Mouse (Mus musculus) liver, adult 2 months (tissue): ENCODE results near the gene Ttn. TPM values are rescaled to one million over a fixed set of nuclear protein-coding genes. Genes with fewer than 3 reads are reported as not detected.

Experiments used
- DNase-seq: peaks from one replicate; pipeline ENCODE4 v3.0.0-alpha.2; 2011; ENCODE audit warnings: low read depth, low spot score; ENCODE audit errors: extremely low read depth
- H3K27ac ChIP-seq: fragments of 200-500 bp; replicated peaks from 2 replicates; pipeline ENCODE4 v1.5.1; 2012; ENCODE audit warnings: low read depth, mild to moderate bottlenecking, control low read depth, inconsistent platforms, low read length; ENCODE audit not compliant: insufficient read depth
- H3K27me3 ChIP-seq: fragments of 200-500 bp; 2 replicates; pipeline ENCODE4 v1.6.1; 2012; ENCODE audit warnings: mild to moderate bottlenecking, moderate library complexity, low read length, inconsistent platforms; ENCODE audit not compliant: control insufficient read depth, insufficient read depth
- H3K36me3 ChIP-seq: fragments of 200-500 bp; 2 replicates; pipeline ENCODE4 v1.6.1; 2012; ENCODE audit warnings: low read length, inconsistent platforms; ENCODE audit not compliant: control insufficient read depth, insufficient read depth
- H3K4me1 ChIP-seq: fragments of 200-500 bp; 2 replicates; pipeline ENCODE4 v1.6.1; 2011; ENCODE audit warnings: low read length; ENCODE audit not compliant: control insufficient read depth, insufficient read depth
- H3K4me3 ChIP-seq: fragments of 200-500 bp; 2 replicates; pipeline ENCODE4 v1.5.1; 2011; ENCODE audit warnings: low read depth, mild to moderate bottlenecking, control low read depth, low read length, moderate library complexity; ENCODE audit not compliant: insufficient read depth
- H3K79me2 ChIP-seq: fragments of 200-500 bp; 2 replicates; pipeline ENCODE4 v1.6.1; 2012; ENCODE audit warnings: inconsistent platforms, mild to moderate bottlenecking, low read length, moderate library complexity; ENCODE audit not compliant: control insufficient read depth, insufficient read depth
- H3K9ac ChIP-seq: fragments of 200-500 bp; 2 replicates; pipeline ENCODE4 v1.6.1; 2012; ENCODE audit warnings: low read depth, mild to moderate bottlenecking, control low read depth, inconsistent platforms, low read length
- CTCF ChIP-seq: fragments of 200-500 bp; IDR thresholded peaks from 2 replicates; pipeline ENCODE4 v1.5.1; 2011; ENCODE audit warnings: low read depth, low read length, control low read depth
- POLR2A ChIP-seq: fragments of 200-500 bp; IDR thresholded peaks from 2 replicates; pipeline ENCODE4 v1.6.1; 2011; ENCODE audit warnings: low read length, control low read depth; ENCODE audit not compliant: insufficient read depth; ENCODE audit errors: extremely low read depth
- WGBS: fragments of 180-500 bp; shearing (Covaris S2); methylation state at CpG from one replicate; pipeline ENCODE4 v1.1.7; 2018; 5-methylcytosine and 5-hydroxymethylcytosine counted together
- polyA plus RNA-seq: library from polyadenylated mRNA; depleted of rRNA; stranded (reverse); fragments of >200 nt; gene quantifications from 2 replicates; pipeline ENCODE4 v1.2.3, GENCODE M21; 2012
- total RNA-seq: library from RNA; depleted of rRNA; stranded (reverse); fragments of >200 nt; gene quantifications from 2 replicates; pipeline ENCODE4 v1.2.3, GENCODE M21; 2014

Gene Ttn
- total and polyA plus RNA-seq, 2 experiments = 0.01 to 4.9 TPM

DNA sequence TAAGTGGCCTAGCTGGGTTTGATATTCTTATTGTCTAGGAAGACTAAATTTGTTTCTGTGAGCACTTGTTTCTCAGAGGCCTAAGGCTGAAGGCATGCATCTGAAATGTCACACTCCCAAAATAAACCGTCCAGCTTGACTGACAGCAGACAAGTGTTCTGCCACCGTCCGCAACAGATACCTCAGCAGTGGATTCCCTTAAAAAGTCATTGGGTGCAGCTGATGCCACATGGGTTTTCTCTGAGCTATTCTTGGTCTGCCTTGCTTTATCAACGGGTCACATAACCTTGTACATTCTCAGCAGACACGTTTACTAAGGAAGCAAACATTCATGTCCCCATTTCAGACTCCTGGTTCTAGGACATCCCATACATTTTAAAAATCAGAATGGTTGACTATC lies 630 bp downstream of the Ttn start:
- Histone ChIP-seq H3K4me3 (no peak overlapping the region), H3K27me3 (no peaks in the 10 kb centered on the region), H3K36me3 (no peaks in the 10 kb centered on the region), H3K9ac (no peak overlapping the region), H3K79me2 (no peaks in the 10 kb centered on the region), H3K27ac (no peak overlapping the region), H3K4me1 (no peaks in the 10 kb centered on the region; the same call in 1 of the 2 replicates)
- TF ChIP-seq POLR2A = no peak
- TF ChIP-seq CTCF = no peak
- 77% methylated on average over 5 of the region's 5 CpGs for WGBS
- no peak for DNase-seq

DNA sequence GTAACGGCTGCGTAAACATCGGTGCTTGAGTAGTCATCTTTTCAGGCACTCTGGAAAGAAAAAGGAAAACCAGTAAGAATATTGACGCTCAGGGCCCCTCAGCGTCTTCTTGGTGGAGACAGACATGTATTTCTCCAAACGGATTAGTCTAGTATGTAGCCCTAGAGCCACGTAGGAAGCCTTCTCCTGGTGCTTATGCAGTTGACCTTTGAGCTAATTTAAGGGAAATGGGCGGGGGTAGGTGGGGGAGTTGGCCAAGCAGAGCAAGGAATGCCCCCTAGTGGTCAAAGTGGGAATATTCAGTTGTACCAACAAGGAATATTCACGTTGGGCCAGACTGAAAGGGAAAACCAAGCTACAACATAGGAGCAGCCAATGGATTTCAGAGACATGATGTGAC lies 2.2 kb downstream of the Ttn start:
- no peak overlapping the region for H3K27ac ChIP-seq
- no peaks in the 10 kb centered on the region for H3K79me2 ChIP-seq
- TF ChIP-seq POLR2A (no peak), CTCF (peak; percentile 80)
- no peaks in the 10 kb centered on the region for H3K27me3 ChIP-seq
- 41% methylated on average over 9 of the region's 9 CpGs for WGBS
- H3K4me1 ChIP-seq = no peaks in the 10 kb centered on the region; the same call in 1 of the 2 replicates
- H3K9ac ChIP-seq = peak overlapping the region; percentile 28; the same call in 1 of the 2 replicates
- H3K36me3 ChIP-seq = no peaks in the 10 kb centered on the region
- H3K4me3 ChIP-seq = no peak overlapping the region; the same call in 1 of the 2 replicates
- DNase-seq = peak; percentile 71

DNA sequence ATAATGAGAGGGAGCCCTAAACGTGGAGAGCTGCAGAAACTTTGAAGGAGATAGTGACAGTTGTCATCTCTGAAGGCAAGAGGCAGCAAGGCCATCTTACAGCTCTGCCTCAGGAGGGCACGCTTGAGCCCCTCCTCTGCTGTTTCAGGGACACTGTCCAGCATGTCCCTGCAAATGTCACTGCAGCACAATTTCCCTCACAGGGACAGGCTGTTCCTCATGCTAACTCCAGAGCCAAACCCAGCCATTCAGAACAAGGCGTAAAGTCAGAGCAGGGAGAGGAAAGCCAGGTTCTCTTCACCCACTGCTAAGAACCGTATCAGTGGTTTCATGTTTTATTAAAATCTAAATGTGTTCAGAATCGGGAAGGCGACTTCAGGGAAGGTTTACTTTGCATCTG lies 4.7 kb downstream of the Ttn start:
- no peaks in the 10 kb centered on the region for H3K36me3 ChIP-seq
- H3K79me2 ChIP-seq = no peaks in the 10 kb centered on the region
- DNase-seq = no peak
- no peak for TF ChIP-seq CTCF
- no peak for TF ChIP-seq POLR2A
- WGBS = 80% methylated on average over 6 of the region's 6 CpGs
- H3K4me1 ChIP-seq = no peaks in the 10 kb centered on the region; the same call in 1 of the 2 replicates
- H3K9ac ChIP-seq = no peak overlapping the region
- no peaks in the 10 kb centered on the region for H3K27me3 ChIP-seq
- H3K4me3 ChIP-seq = no peak overlapping the region
- no peak overlapping the region for H3K27ac ChIP-seq

DNA sequence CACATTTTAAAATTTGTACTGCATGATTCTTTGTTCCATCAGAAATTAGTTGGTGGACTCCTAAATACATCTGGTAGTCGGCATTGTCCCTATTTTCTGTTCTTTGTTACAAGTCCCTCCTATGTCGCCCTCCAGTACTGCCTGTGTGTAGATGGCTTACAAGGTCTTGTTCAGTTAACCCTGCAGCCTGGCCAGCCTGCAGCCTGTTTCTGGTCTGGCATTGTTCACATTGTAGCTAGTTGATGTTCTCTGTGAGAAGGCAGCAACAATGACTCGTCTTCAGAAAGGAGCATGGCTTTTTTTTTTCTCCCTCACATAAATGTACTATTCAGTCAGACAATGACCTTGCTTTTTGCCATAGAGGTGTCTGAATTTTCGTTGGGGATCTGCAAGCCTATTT lies 10.3 kb downstream of the Ttn start:
- Histone ChIP-seq H3K4me1 (no peaks in the 10 kb centered on the region), H3K79me2 (no peaks in the 10 kb centered on the region), H3K27ac (no peak overlapping the region), H3K27me3 (no peaks in the 10 kb centered on the region), H3K36me3 (no peaks in the 10 kb centered on the region), H3K9ac (no peak overlapping the region), H3K4me3 (no peak overlapping the region)
- 63% methylated on average over 4 of the region's 4 CpGs for WGBS
- no peak for TF ChIP-seq POLR2A
- TF ChIP-seq CTCF = no peak
- DNase-seq = no peak

DNA sequence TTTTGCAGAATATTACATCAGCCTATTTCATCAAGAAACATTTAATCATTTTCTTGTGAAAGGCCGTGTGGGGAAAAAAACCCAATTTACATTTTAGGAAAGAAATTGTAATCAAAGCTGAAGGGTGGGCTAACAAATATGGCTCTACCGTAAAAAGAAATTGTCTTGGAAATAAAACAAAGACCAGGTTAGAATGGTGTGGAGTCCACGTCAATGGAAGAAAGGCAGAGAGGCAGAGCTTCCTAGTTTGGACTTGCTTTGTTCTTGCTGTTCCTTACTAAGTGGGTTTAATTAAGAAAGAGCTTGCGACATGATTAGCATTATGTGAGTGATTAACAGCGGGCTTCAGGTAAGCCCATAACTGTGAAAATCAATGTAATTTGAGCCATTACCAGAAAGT lies 11.3 kb downstream of the Ttn start:
- H3K4me1 ChIP-seq = no peaks in the 10 kb centered on the region
- H3K27me3 ChIP-seq = no peaks in the 10 kb centered on the region
- H3K4me3 ChIP-seq = no peak overlapping the region
- no peak overlapping the region for H3K27ac ChIP-seq
- 66% methylated on average over 5 of the region's 5 CpGs for WGBS
- DNase-seq = no peak
- no peak overlapping the region for H3K9ac ChIP-seq
- no peaks in the 10 kb centered on the region for H3K79me2 ChIP-seq
- TF ChIP-seq CTCF (no peak), POLR2A (no peak)
- H3K36me3 ChIP-seq = no peaks in the 10 kb centered on the region

DNA sequence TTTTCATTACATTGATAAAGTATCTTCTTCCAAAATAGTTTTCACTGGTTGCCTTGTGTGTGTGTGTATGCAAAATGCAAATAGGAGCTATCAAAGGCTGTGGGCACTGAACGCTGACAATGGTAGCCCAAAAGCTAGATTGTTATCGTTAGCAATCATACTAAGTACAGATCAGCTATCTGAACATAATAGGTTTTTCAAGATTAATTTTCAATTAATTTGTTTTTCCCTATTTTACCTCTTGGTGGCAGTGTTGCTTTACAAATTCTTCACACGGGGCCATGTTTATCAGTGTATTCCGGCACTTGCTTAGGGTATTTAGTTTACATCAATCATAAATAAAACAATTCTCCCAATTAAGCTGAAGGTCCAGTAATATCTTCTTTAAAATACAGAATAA lies 11.7 kb downstream of the Ttn start:
- TF ChIP-seq CTCF (no peak), POLR2A (no peak)
- no peak overlapping the region for H3K9ac ChIP-seq
- H3K27me3 ChIP-seq = no peaks in the 10 kb centered on the region
- H3K4me3 ChIP-seq = no peak overlapping the region
- no peak overlapping the region for H3K27ac ChIP-seq
- H3K4me1 ChIP-seq = no peaks in the 10 kb centered on the region
- H3K79me2 ChIP-seq = no peaks in the 10 kb centered on the region
- 10% methylated on average over 4 of the region's 4 CpGs for WGBS
- peak; percentile 31 for DNase-seq
- no peaks in the 10 kb centered on the region for H3K36me3 ChIP-seq
